Mouse (Mus musculus) intestine, embryonic 15.5 days (tissue): Measurements from ENCODE around the gene Apbb2. TPM values are rescaled to one million over a fixed set of nuclear protein-coding genes. Genes with fewer than 3 reads are reported as not detected.

Source experiments
- ATAC-seq: fragments of 200-750 bp; cut with Nextera tagmentation; 2 replicates; pipeline ENCODE4 v1.8.0; 2017; ENCODE audit warnings: moderate TSS enrichment, moderate library complexity
- H3K27ac ChIP-seq: fragments of 300-500 bp; sonication (generic); 2 replicates; pipeline ENCODE4 v1.5.1; 2015; ENCODE audit warnings: mild to moderate bottlenecking, inconsistent platforms
- H3K27me3 ChIP-seq: fragments of 300-500 bp; sonication (generic); replicated peaks from 2 replicates; pipeline ENCODE4 v1.6.1; 2015; ENCODE audit warnings: inconsistent platforms
- H3K36me3 ChIP-seq: fragments of 300-500 bp; sonication (generic); 2 replicates; pipeline ENCODE4 v1.6.1; 2015; ENCODE audit warnings: inconsistent platforms
- H3K4me1 ChIP-seq: fragments of 300-500 bp; sonication (generic); replicated peaks from 2 replicates; pipeline ENCODE4 v1.6.1; 2015; ENCODE audit warnings: inconsistent platforms
- H3K4me2 ChIP-seq: fragments of 300-500 bp; sonication (generic); replicated peaks from 2 replicates; pipeline ENCODE4 v1.6.1; 2015; ENCODE audit warnings: mild to moderate bottlenecking, inconsistent platforms
- H3K4me3 ChIP-seq: fragments of 300-500 bp; sonication (generic); replicated peaks from 2 replicates; pipeline ENCODE4 v1.5.1; 2015; ENCODE audit warnings: inconsistent platforms
- H3K9ac ChIP-seq: fragments of 300-500 bp; sonication (generic); 2 replicates; pipeline ENCODE4 v1.6.1; 2015; ENCODE audit warnings: inconsistent platforms
- H3K9me3 ChIP-seq: fragments of 300-500 bp; sonication (generic); 2 replicates; pipeline ENCODE4 v1.6.1; 2016; ENCODE audit warnings: inconsistent platforms
- WGBS: fragments of 180-500 bp; shearing (Covaris S2); methylation state at CpG from one replicate; pipeline ENCODE4 v1.1.7; 2015; 5-methylcytosine and 5-hydroxymethylcytosine counted together
- polyA plus RNA-seq: library from polyadenylated mRNA; unstranded; fragments of >200 nt; fragmentation: Nextera tagmentation; extraction: Ambion mirVana; gene quantifications from 2 replicates; pipeline ENCODE4 v1.2.1, GENCODE M21; 2015

The Apbb2 gene
- polyA plus RNA-seq, 1 experiment from 2014 or later = 35.4 TPM

- 92% methylated on average over 6 of the region's 6 CpGs for WGBS
- no peak overlapping the region for H3K4me2 ChIP-seq
- H3K27ac ChIP-seq = no peak overlapping the region
- no peak overlapping the region for H3K9ac ChIP-seq
- no peaks in the 10 kb centered on the region for H3K36me3 ChIP-seq
- no peaks in the 10 kb centered on the region for H3K9me3 ChIP-seq
- no peak overlapping the region for H3K4me3 ChIP-seq
- H3K27me3 ChIP-seq = no peaks in the 10 kb centered on the region
- peaks cover 6% of the 10 kb centered on the region; the same call in 1 of the 2 replicates for H3K4me1 ChIP-seq
- no peak for ATAC-seq
Measured at GRCm38 (mm10) chr5:66543344-66543743, 75.2 kb downstream of the Apbb2 start.

DNA sequence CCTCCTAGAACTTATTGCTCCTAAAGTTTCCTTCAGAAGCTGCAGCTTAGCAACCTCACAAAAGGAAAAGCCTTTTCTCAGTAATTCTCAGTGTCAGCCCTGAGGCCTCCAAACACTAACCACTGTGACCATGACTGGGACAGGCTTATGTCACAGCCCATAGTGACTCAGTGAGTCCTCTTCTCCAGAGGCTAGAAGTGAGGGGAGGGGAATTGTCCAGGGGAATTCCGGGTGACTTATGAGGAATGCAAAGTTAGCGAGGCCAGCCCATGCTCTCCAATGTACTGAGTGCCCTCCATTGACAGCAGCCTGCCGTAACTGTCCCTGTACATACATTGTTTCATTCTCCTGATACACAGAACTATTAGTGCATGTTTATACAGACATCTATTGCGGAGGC lies 76.1 kb downstream of the Apbb2 start:
- 82% methylated on average over 4 of the region's 4 CpGs for WGBS
- H3K4me1 ChIP-seq = peaks cover 5% of the 10 kb centered on the region; the same call in 1 of the 2 replicates
- H3K9ac ChIP-seq = no peak overlapping the region
- no peaks in the 10 kb centered on the region for H3K27me3 ChIP-seq
- no peaks in the 10 kb centered on the region for H3K36me3 ChIP-seq
- H3K9me3 ChIP-seq = no peaks in the 10 kb centered on the region
- H3K4me3 ChIP-seq = no peak overlapping the region
- no peak overlapping the region for H3K4me2 ChIP-seq
- no peak for ATAC-seq
- no peak overlapping the region for H3K27ac ChIP-seq

- no peaks in the 10 kb centered on the region for H3K9me3 ChIP-seq
- no peak overlapping the region for H3K9ac ChIP-seq
- H3K36me3 ChIP-seq = no peaks in the 10 kb centered on the region
- no peak for ATAC-seq
- H3K27me3 ChIP-seq = no peaks in the 10 kb centered on the region
- 65% methylated on average over 4 of the region's 4 CpGs for WGBS
- H3K4me3 ChIP-seq = no peak overlapping the region
- no peak overlapping the region for H3K4me2 ChIP-seq
- no peak overlapping the region for H3K27ac ChIP-seq
- H3K4me1 ChIP-seq = no peaks in the 10 kb centered on the region
Measured at GRCm38 (mm10) chr5:66541385-66541784, 77.2 kb downstream of the Apbb2 start.

DNA sequence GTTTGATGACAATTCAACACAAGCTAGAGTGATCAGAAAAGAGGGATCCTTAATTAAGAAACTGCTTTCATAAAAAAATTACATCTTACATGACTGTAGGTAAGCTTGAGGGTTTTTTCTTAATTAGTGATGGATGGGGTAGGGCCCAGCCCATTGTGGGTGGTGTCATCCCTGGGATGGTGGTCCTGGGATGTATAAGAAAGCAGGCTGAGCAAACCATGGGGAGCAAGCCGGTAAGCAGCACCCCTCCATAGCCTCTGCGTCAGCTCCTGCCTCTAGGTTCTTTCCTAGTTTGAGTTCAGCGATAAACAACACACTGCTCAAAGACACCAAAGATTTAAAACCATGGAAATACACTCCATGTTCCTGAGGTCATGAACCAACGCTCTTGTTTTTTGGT lies 78.3 kb downstream of the Apbb2 start:
- H3K9ac ChIP-seq = no peak overlapping the region
- ATAC-seq = no peak
- no peaks in the 10 kb centered on the region for H3K9me3 ChIP-seq
- no peak overlapping the region for H3K27ac ChIP-seq
- whole genome bisulfite sequencing = over 99% methylated on average over 4 of the region's 4 CpGs
- no peaks in the 10 kb centered on the region for H3K27me3 ChIP-seq
- H3K4me1 ChIP-seq = no peaks in the 10 kb centered on the region
- H3K4me2 ChIP-seq = no peak overlapping the region
- no peak overlapping the region for H3K4me3 ChIP-seq
- no peaks in the 10 kb centered on the region for H3K36me3 ChIP-seq

DNA sequence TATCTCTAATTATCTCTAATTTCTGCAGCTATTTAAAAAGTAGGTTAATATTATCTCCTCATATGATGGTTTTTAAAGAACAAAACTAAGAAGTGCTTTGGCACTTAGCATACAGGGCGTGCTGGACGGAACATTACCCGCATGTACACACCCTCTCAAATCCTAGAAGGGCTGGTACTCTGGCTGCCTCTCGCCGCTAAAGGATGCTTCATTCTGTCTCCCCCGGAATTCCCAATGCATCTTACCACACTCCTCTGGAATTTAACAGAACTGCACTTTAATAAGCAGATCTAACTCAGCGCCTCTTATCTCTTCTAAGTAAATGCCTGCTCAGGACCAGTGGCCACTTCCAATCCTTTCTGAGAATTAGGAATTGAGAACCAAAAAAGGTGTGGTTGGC lies 80.8 kb downstream of the Apbb2 start:
- Histone ChIP-seq H3K27ac (no peak overlapping the region), H3K27me3 (no peaks in the 10 kb centered on the region), H3K4me3 (no peak overlapping the region), H3K9ac (no peak overlapping the region), H3K36me3 (no peaks in the 10 kb centered on the region), H3K4me1 (no peaks in the 10 kb centered on the region), H3K9me3 (no peaks in the 10 kb centered on the region), H3K4me2 (no peak overlapping the region)
- 64% methylated on average over 7 of the region's 7 CpGs for WGBS
- ATAC-seq = no peak

- no peak overlapping the region for H3K27ac ChIP-seq
- ATAC-seq = no peak
- H3K4me3 ChIP-seq = no peak overlapping the region
- WGBS = 41% methylated on average over 8 of the region's 8 CpGs
- H3K4me2 ChIP-seq = no peak overlapping the region
- no peaks in the 10 kb centered on the region for H3K36me3 ChIP-seq
- no peak overlapping the region for H3K9ac ChIP-seq
- H3K4me1 ChIP-seq = no peaks in the 10 kb centered on the region
- H3K9me3 ChIP-seq = no peaks in the 10 kb centered on the region
- no peaks in the 10 kb centered on the region for H3K27me3 ChIP-seq
Measured at GRCm38 (mm10) chr5:66536696-66537358, 81.8 kb downstream of the Apbb2 start.

- peak; percentile 40; the same call in 1 of the 2 replicates for ATAC-seq
- no peak overlapping the region for H3K4me3 ChIP-seq
- no peaks in the 10 kb centered on the region for H3K36me3 ChIP-seq
- H3K4me2 ChIP-seq = no peak overlapping the region
- H3K27ac ChIP-seq = no peak overlapping the region
- 39% methylated on average over 9 of the region's 9 CpGs for WGBS
- H3K9ac ChIP-seq = no peak overlapping the region
- H3K27me3 ChIP-seq = no peaks in the 10 kb centered on the region
- H3K4me1 ChIP-seq = no peaks in the 10 kb centered on the region
- H3K9me3 ChIP-seq = no peaks in the 10 kb centered on the region
Measured at GRCm38 (mm10) chr5:66535566-66536236, 82.9 kb downstream of the Apbb2 start.

- ATAC-seq = no peak
- H3K36me3 ChIP-seq = no peaks in the 10 kb centered on the region
- no peak overlapping the region for H3K4me2 ChIP-seq
- no peak overlapping the region for H3K4me3 ChIP-seq
- no peak overlapping the region for H3K27ac ChIP-seq
- H3K4me1 ChIP-seq = no peaks in the 10 kb centered on the region
- no peaks in the 10 kb centered on the region for H3K27me3 ChIP-seq
- H3K9me3 ChIP-seq = no peaks in the 10 kb centered on the region
- no peak overlapping the region for H3K9ac ChIP-seq
- 86% methylated on average over 14 of the region's 14 CpGs for WGBS
Measured at GRCm38 (mm10) chr5:66533711-66534425, 84.7 kb downstream of the Apbb2 start.

GRCm38 (mm10) chr5:66532827-66533226 lies 85.8 kb downstream of the Apbb2 start:
- no peaks in the 10 kb centered on the region for H3K27me3 ChIP-seq
- no peak overlapping the region for H3K4me3 ChIP-seq
- WGBS = 75% methylated on average over 6 of the region's 6 CpGs
- H3K4me1 ChIP-seq = no peaks in the 10 kb centered on the region
- H3K9me3 ChIP-seq = no peaks in the 10 kb centered on the region
- no peak overlapping the region for H3K9ac ChIP-seq
- H3K4me2 ChIP-seq = no peak overlapping the region
- no peaks in the 10 kb centered on the region for H3K36me3 ChIP-seq
- no peak for ATAC-seq
- H3K27ac ChIP-seq = no peak overlapping the region

DNA sequence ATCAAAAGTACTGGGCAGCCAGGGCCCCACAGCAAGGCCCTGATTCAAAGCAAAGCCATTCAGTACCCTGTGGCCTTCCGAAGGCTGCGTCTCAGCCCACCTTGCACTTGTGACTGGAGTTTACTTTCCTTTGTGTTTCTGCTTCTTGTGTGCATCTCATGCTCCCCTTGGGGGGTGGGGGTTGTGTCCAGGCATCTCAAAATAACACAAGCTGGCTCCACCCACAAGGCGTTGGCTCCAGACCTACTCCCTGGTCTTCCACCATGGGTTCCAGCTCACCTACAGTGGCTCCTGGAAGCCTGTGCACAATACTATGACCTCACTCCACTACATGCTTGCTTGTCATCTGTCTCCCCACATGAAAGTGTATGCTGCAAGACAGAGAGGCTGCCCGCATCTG lies 88.2 kb downstream of the Apbb2 start:
- 85% methylated on average over 4 of the region's 4 CpGs for WGBS
- ATAC-seq = no peak
- Histone ChIP-seq H3K27me3 (no peaks in the 10 kb centered on the region), H3K27ac (no peak overlapping the region), H3K4me2 (no peak overlapping the region), H3K4me1 (0 out of 2 replicates have a peak, but pooled peaks cover 3% of the 10 kb centered on the region), H3K4me3 (no peak overlapping the region), H3K9me3 (no peaks in the 10 kb centered on the region), H3K9ac (no peak overlapping the region), H3K36me3 (no peaks in the 10 kb centered on the region)

- no peak for ATAC-seq
- H3K4me3 ChIP-seq = no peak overlapping the region
- H3K27ac ChIP-seq = no peak overlapping the region
- no peak overlapping the region for H3K4me2 ChIP-seq
- no peaks in the 10 kb centered on the region for H3K27me3 ChIP-seq
- 83% methylated on average over 7 of the region's 7 CpGs for WGBS
- H3K9ac ChIP-seq = no peak overlapping the region
- H3K4me1 ChIP-seq = 0 out of 2 replicates have a peak, but pooled peaks cover 3% of the 10 kb centered on the region
- no peaks in the 10 kb centered on the region for H3K36me3 ChIP-seq
- H3K9me3 ChIP-seq = no peaks in the 10 kb centered on the region
Measured at GRCm38 (mm10) chr5:66529631-66530030, 89.0 kb downstream of the Apbb2 start.

DNA sequence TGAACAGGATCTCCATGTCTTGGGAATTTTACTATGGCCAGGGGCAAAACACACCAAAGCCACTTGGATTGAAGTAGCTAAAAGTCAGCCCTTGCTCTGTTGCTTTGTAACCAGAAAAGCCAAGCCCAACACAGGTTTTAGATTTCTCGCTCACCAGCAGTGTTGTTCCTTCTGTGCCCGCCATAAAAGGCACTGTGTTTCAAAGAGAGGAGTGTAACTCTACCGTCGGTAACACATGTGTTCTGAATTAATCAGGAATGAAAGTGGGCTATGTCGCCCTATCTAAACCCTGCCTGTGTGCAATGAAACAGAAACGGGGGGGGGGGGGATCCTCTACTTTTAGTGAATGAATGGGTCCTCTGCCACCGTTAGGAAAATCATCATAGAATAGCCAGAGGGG lies 90.0 kb downstream of the Apbb2 start:
- no peaks in the 10 kb centered on the region for H3K27me3 ChIP-seq
- H3K4me3 ChIP-seq = no peak overlapping the region
- no peak overlapping the region for H3K9ac ChIP-seq
- H3K27ac ChIP-seq = no peak overlapping the region
- no peaks in the 10 kb centered on the region for H3K9me3 ChIP-seq
- H3K36me3 ChIP-seq = no peaks in the 10 kb centered on the region
- 68% methylated on average over 7 of the region's 7 CpGs for WGBS
- H3K4me2 ChIP-seq = no peak overlapping the region
- no peak for ATAC-seq
- H3K4me1 ChIP-seq = 0 out of 2 replicates have a peak, but pooled peaks cover 6% of the 10 kb centered on the region
